Mouse (Mus musculus): ENCODE measurements around the gene Gnat3.

The Gnat3 gene

GRCm38 (mm10) chr5:18006157-18006556 is 43.8 kb downstream of the Gnat3 start:
- DNase-seq (ENCODE audit: low spot score) = no peak

- no peak for DNase-seq (ENCODE audit: low spot score)
Measured at GRCm38 (mm10) chr5:18007067-18007466, 44.7 kb downstream of the Gnat3 start.

- DNase-seq (ENCODE audit: low spot score) = no peak
Measured at GRCm38 (mm10) chr5:18010301-18010700, 48.0 kb downstream of the Gnat3 start.

GRCm38 (mm10) chr5:18013196-18013595 is 50.8 kb downstream of the Gnat3 start:
- no peak for DNase-seq (ENCODE audit: low spot score)

- no peak for DNase-seq (ENCODE audit: low spot score)
Measured at GRCm38 (mm10) chr5:18014209-18014829, 52.0 kb downstream of the Gnat3 start.

GRCm38 (mm10) chr5:18023347-18023746 is 61.0 kb downstream of the Gnat3 start:
- no peak for DNase-seq (ENCODE audit: low spot score)

- no peak for DNase-seq (ENCODE audit: low spot score)
Measured at GRCm38 (mm10) chr5:18027531-18027930, 65.2 kb downstream of the Gnat3 start.

- no peak for DNase-seq (ENCODE audit: low spot score)
Measured at GRCm38 (mm10) chr5:18035848-18036638, 73.7 kb downstream of the Gnat3 start.

GRCm38 (mm10) chr5:18043022-18043421 is 80.7 kb downstream of the Gnat3 start:
- DNase-seq (ENCODE audit: low spot score) = peak; percentile 69

GRCm38 (mm10) chr5:18048841-18049240 is 86.5 kb downstream of the Gnat3 start:
- DNase-seq (ENCODE audit: low spot score) = no peak

- no peak for DNase-seq (ENCODE audit: low spot score)
Measured at GRCm38 (mm10) chr5:18055323-18055722, 93.0 kb downstream of the Gnat3 start.
